Mouse (Mus musculus): ENCODE measurements around the gene Mrpl39. TPM values are rescaled to one million over a fixed set of nuclear protein-coding genes. Genes with fewer than 3 reads are reported as not detected.

The Mrpl39 gene
- 43.8 TPM for polyA plus RNA-seq (2021)

- no peaks in the 10 kb centered on the region for H3K27me3 ChIP-seq
- in situ Hi-C loops (cut with MboI; ENCODE audit: low pct_unique_long_range_greater_than_20kb) = loop anchor here (5.0 to 25.0 kb wide), 2 partner anchors 97 to 952 kb away; partner anchors contain the start of gene Gabpa
- DNase-seq (ENCODE audit: low read depth, low spot score) = peak; percentile 75
- ATAC-seq = peak; percentile 99
- TF ChIP-seq CTCF (IDR thresholded peaks at IDR 0.05) = peak; percentile 99
- ChIA-PET POLR2A (interaction anchor here (1.2 kb wide), 1 partner anchor 97 kb away, joined by 3 read pairs; no protein-coding TSS in a partner anchor), CTCF (interaction anchor here (0.9 to 2.6 kb wide), 11 partner anchors 11 to 99 kb away, joined by 3 to 13 read pairs (median 5); partner anchors contain the start of genes Atp5j and Gabpa)
Measured at GRCm38 (mm10) chr16:84735166-84736105, at the start of gene Mrpl39. Gene Mrpl39 (minus strand): TSS chr16:84735742.

- ChIA-PET POLR2A (no interaction called here), CTCF (no interaction called here)
- DNase-seq (ENCODE audit: low read depth, low spot score) (no peak), ATAC-seq (no peak)
- TF ChIP-seq CTCF (IDR thresholded peaks at IDR 0.05) = no peak
- in situ Hi-C loops (cut with MboI; ENCODE audit: low pct_unique_long_range_greater_than_20kb) = no loop called here
- H3K27me3 ChIP-seq = peaks cover 3% of the 10 kb centered on the region
Measured at GRCm38 (mm10) chr16:84784966-84785365, 49.4 kb upstream of the Mrpl39 start.

- in situ Hi-C loops (cut with MboI; ENCODE audit: low pct_unique_long_range_greater_than_20kb) = no loop called here
- no peak for DNase-seq (ENCODE audit: low read depth, low spot score)
- POLR2A ChIA-PET = no interaction called here
- ATAC-seq = no peak
- TF ChIP-seq CTCF (IDR thresholded peaks at IDR 0.05) = no peak
- CTCF ChIA-PET = no interaction called here
- H3K27me3 ChIP-seq = peaks cover 3% of the 10 kb centered on the region
Measured at GRCm38 (mm10) chr16:84783279-84783678, 47.7 kb upstream of the Mrpl39 start.

GRCm38 (mm10) chr16:84779718-84780117 is 44.2 kb upstream of the Mrpl39 start:
- in situ Hi-C loops (cut with MboI; ENCODE audit: low pct_unique_long_range_greater_than_20kb) = no loop called here
- ATAC-seq (no peak), DNase-seq (ENCODE audit: low read depth, low spot score) (no peak)
- ChIA-PET POLR2A (no interaction called here), CTCF (no interaction called here)
- no peaks in the 10 kb centered on the region for H3K27me3 ChIP-seq
- TF ChIP-seq CTCF (IDR thresholded peaks at IDR 0.05) = no peak

GRCm38 (mm10) chr16:84778861-84779630 is 43.5 kb upstream of the Mrpl39 start:
- CTCF ChIA-PET = no interaction called here
- TF ChIP-seq CTCF (IDR thresholded peaks at IDR 0.05) = no peak
- DNase-seq (ENCODE audit: low read depth, low spot score) (no peak), ATAC-seq (no peak)
- POLR2A ChIA-PET = no interaction called here
- in situ Hi-C loops (cut with MboI; ENCODE audit: low pct_unique_long_range_greater_than_20kb) = no loop called here
- peaks cover 5% of the 10 kb centered on the region for H3K27me3 ChIP-seq

- POLR2A ChIA-PET = no interaction called here
- CTCF ChIA-PET = no interaction called here
- in situ Hi-C loops (cut with MboI; ENCODE audit: low pct_unique_long_range_greater_than_20kb) = no loop called here
- H3K27me3 ChIP-seq = peaks cover 6% of the 10 kb centered on the region
- no peak for TF ChIP-seq CTCF (IDR thresholded peaks at IDR 0.05)
- DNase-seq (ENCODE audit: low read depth, low spot score) (no peak), ATAC-seq (no peak)
Measured at GRCm38 (mm10) chr16:84778431-84778830, 42.9 kb upstream of the Mrpl39 start.

GRCm38 (mm10) chr16:84776089-84776784 is 40.7 kb upstream of the Mrpl39 start:
- no peak for TF ChIP-seq CTCF (IDR thresholded peaks at IDR 0.05)
- ChIA-PET POLR2A (no interaction called here), CTCF (no interaction called here)
- H3K27me3 ChIP-seq = peaks cover 6% of the 10 kb centered on the region
- DNase-seq (ENCODE audit: low read depth, low spot score) (no peak), ATAC-seq (no peak)
- in situ Hi-C loops (cut with MboI; ENCODE audit: low pct_unique_long_range_greater_than_20kb) = no loop called here

- DNase-seq (ENCODE audit: low read depth, low spot score) (no peak), ATAC-seq (no peak)
- ChIA-PET POLR2A (no interaction called here), CTCF (interaction anchor here (1.2 kb wide), 1 partner anchor 10 kb away, joined by 4 read pairs; no protein-coding TSS in a partner anchor)
- H3K27me3 ChIP-seq = peaks cover 6% of the 10 kb centered on the region
- TF ChIP-seq CTCF (IDR thresholded peaks at IDR 0.05) = no peak
- in situ Hi-C loops (cut with MboI; ENCODE audit: low pct_unique_long_range_greater_than_20kb) = no loop called here
Measured at GRCm38 (mm10) chr16:84775356-84775755, 39.8 kb upstream of the Mrpl39 start.

GRCm38 (mm10) chr16:84774761-84775231 is 39.3 kb upstream of the Mrpl39 start:
- POLR2A ChIA-PET = no interaction called here
- peak; percentile 46 for ATAC-seq
- no peak for DNase-seq (ENCODE audit: low read depth, low spot score)
- TF ChIP-seq CTCF (IDR thresholded peaks at IDR 0.05) = no peak
- in situ Hi-C loops (cut with MboI; ENCODE audit: low pct_unique_long_range_greater_than_20kb) = no loop called here
- peaks cover 6% of the 10 kb centered on the region for H3K27me3 ChIP-seq
- CTCF ChIA-PET = interaction anchor here (1.2 kb wide), 1 partner anchor 9 kb away, joined by 4 read pairs; no protein-coding TSS in a partner anchor

- POLR2A ChIA-PET = no interaction called here
- TF ChIP-seq CTCF (IDR thresholded peaks at IDR 0.05) = no peak
- CTCF ChIA-PET = interaction anchor here (1.2 kb wide), 1 partner anchor 9 kb away, joined by 4 read pairs; no protein-coding TSS in a partner anchor
- DNase-seq (ENCODE audit: low read depth, low spot score) (no peak), ATAC-seq (peak; percentile 58)
- in situ Hi-C loops (cut with MboI; ENCODE audit: low pct_unique_long_range_greater_than_20kb) = no loop called here
- peaks cover 6% of the 10 kb centered on the region for H3K27me3 ChIP-seq
Measured at GRCm38 (mm10) chr16:84774003-84774703, 38.6 kb upstream of the Mrpl39 start, which contains the start of gene Jam2. Gene Jam2 (plus strand): TSS chr16:84774123.
